Mouse (Mus musculus) brain, embryonic 14.5 days (tissue): ENCODE measurements around the gene Zfpm1.

ENCODE experiments used
- CTCF ChIP-seq: fragments of 200-500 bp; IDR thresholded peaks from 2 replicates; pipeline ENCODE4 v1.5.1; 2012; ENCODE audit warnings: inconsistent platforms, mild to moderate bottlenecking, moderate library complexity, borderline replicate concordance; ENCODE audit not compliant: insufficient read depth, insufficient read length; ENCODE audit errors: extremely low read depth
- POLR2A ChIP-seq: fragments of 200-500 bp; IDR thresholded peaks from 2 replicates; pipeline ENCODE4 v1.6.1; 2012; ENCODE audit warnings: mild to moderate bottlenecking, inconsistent platforms, borderline replicate concordance; ENCODE audit not compliant: poor library complexity, insufficient read depth, insufficient read length, severe bottlenecking; ENCODE audit errors: extremely low read depth

GRCm38 (mm10) chr8:122311115-122311514, 29.2 kb downstream of the Zfpm1 start:
- TF ChIP-seq POLR2A, result no peak
- no peak for TF ChIP-seq CTCF
